Mouse (Mus musculus): Measurements from ENCODE around the gene Pou2f1.

Gene Pou2f1

GRCm38 (mm10) chr1:165882146-165882900, 120.2 kb downstream of the Pou2f1 start:
- no peak for DNase-seq (ENCODE audit: low read depth, low spot score)

DNA sequence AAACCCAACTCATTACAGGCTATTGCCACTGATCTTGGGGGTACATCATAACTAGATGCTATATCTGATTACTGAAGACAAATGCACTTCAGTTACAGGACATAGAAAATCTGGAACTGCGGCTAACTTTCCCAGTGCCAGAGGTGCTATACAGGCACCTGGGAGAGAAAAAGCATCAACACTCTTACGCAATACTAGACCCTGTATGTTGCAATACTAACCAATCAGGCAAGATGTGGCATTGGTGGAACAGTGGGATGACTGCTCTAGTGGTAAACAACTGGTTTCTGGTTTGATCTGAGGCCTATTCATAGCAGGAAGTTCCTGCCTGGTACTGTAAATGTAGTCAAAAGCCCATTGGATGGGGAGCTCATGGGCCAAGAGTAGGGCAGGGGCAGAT, 123.7 kb downstream of the Pou2f1 start:
- DNase-seq (ENCODE audit: low read depth, low spot score): no peak

DNA sequence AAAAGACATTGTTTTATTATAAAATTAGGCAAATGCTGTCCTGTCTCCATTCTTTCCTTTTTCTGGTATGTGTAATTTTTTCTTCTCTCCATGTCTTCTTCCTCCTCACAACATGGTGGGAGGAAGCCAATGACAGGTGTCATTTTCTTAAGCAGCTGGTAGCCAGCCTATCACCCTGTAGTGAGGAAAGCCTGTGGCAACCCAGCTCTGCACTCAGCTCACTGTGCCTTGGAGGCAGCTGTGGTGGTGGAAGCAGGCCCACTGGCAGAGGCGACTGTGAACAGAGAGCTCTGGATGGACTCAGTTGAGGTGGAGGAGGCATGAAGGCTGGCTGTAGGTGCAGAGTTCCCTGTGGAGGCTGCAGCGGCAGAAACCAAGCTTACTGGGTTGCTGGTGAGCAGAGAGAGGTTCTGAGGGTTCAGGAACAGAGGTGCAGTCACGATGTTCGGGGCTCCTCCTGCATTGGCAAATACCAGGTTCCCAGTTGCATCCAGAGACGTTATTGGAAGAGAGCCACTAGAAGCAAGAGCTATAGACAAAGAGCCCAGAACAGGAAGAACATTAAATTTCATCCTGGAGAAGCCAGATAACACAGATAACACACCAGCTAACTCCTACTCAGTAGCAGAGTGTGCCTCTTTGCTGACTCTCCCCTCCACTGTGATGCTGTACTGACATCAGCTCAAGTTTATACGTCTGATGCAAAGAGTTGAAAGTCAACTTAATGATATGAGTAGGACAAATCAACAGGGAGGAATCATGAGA, 126.8 kb downstream of the Pou2f1 start:
- no peak for DNase-seq (ENCODE audit: low read depth, low spot score)

- DNase-seq (ENCODE audit: low read depth, low spot score): no peak
Observed at GRCm38 (mm10) chr1:165874645-165875044, 127.8 kb downstream of the Pou2f1 start.

GRCm38 (mm10) chr1:165868659-165869058, 133.8 kb downstream of the Pou2f1 start:
- no peak for DNase-seq (ENCODE audit: low read depth, low spot score)

GRCm38 (mm10) chr1:165866630-165867280, 135.7 kb downstream of the Pou2f1 start:
- DNase-seq (ENCODE audit: low read depth, low spot score): no peak

DNA sequence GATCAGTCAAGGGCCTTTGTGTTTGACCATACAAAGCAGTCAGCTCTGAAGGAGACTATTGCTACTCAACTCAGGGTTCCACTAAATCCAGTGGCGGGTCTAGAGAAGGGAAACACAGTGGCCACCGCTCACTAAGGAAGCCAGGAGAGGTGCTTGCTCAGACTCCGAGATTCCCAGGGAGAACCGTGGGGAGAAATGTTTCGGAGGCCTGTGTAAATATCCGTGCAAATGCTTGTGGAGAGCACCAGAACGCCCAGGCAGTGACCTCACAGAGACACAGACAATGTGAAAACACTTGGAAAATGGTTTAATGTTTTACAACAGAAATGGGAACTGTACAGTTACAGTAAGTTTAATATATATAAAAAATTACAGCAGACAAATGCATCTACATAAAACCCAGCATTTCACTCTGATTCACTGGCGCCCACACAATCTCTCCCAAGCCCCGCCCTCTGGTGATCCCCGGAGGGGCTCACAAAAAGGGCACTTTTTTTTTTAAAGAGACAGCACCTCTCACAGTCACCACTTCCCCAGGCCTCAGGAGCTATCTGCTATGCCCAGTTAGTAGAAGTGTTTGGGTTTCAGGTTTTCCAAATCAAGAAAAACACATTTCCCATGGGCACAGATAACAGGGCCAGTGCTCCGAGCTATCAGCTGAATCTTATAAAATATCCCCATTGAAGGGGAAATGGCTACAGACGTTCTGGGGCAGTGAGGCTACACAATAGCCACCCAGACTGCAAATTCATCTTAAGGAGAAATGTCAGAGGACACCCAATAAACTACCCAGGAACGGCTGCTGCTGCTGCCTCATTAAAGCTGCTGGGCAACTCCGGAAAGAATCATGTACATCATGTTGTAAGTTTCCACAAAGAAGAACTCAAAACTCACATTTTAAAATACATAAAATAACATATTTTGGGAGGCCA, 137.3 kb downstream of the Pou2f1 start:
- DNase-seq (ENCODE audit: low read depth, low spot score): no peak

DNA sequence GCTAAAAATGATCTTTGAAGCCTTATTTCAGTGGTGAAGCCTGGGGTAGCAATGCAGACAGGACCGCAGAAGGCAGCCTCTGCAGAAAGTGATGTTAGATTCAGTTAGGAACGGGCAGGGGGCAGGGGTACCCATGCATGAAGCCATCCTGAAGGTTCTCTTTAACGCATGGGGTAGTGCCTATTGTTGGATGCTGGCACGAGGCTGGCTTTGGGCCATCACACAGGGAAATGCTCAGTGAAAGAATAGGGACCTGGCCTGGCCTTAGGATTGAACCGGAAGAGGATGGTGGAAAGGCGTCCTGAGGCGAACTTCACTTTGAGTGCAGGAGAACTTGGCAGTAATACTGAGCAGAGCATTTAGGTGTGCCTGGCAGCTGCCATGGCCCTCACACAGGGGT, 140.4 kb downstream of the Pou2f1 start:
- no peak for DNase-seq (ENCODE audit: low read depth, low spot score)

- DNase-seq (ENCODE audit: low read depth, low spot score): no peak
Observed at GRCm38 (mm10) chr1:165861235-165861609, 141.3 kb downstream of the Pou2f1 start.

GRCm38 (mm10) chr1:165860373-165861234, 141.9 kb downstream of the Pou2f1 start:
- no peak for DNase-seq (ENCODE audit: low read depth, low spot score)

- no peak for DNase-seq (ENCODE audit: low read depth, low spot score)
Observed at GRCm38 (mm10) chr1:165858356-165858755, 144.1 kb downstream of the Pou2f1 start.

DNA sequence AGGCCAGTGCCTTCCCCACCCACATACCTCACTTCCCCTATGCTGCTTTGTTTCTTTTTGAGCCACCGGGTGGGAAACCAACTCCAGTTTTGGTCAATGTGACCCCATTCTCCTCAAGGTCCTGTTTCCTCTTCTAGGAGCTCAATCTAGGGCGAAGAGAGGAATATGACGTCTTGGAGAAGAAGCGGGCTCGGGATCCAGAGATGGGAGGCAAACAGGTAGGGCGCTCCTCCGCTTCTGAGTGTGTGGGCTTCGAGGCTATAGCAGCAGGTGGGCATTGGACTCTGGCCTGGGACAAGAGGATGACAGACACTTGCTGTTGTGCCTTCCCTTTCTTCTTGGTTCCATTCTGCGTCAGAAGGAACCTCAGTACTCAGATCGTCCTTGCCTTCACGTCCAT, 145.2 kb downstream of the Pou2f1 start:
- no peak for DNase-seq (ENCODE audit: low read depth, low spot score)

DNA sequence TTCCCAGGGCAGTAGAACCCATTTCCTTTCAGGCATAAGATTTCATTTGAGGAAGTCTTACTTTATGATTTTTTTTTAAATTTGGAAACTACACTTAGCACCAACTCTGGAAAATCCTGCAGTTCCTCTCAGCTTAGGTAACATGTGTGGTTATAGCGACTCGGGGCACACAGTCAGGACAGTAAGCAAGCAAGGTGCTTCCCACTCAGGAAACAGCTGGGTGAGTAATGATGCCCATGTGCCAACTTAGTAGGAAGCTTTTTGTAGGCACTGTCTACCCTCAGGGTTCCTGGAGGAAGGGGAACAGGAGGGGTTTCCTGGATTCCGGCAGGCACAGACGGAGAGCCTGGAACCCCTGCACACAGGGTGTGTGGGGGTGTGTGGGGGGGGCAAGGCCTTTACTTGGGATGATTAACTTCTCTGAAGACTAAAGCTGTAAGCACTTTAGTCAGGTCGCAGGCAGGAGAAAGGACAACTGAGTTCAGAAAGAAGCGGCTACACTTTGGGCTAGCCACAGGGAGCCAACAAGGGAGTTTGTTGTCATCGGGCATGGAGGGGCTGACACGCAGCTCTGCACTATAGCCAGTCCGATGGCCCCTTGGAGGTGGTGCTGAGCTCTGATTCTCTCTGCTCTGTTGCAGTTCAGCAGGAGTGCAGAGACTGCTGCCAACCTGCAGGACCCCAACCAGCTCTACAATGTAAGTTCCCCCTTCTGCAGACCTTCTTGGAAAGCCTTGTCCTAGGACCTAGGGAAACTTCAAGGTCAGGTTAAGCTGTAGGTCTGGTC, 146.5 kb downstream of the Pou2f1 start:
- DNase-seq (ENCODE audit: low read depth, low spot score): no peak

GRCm38 (mm10) chr1:165853729-165854420, 148.6 kb downstream of the Pou2f1 start:
- DNase-seq (ENCODE audit: low read depth, low spot score): peak; percentile 48

DNA sequence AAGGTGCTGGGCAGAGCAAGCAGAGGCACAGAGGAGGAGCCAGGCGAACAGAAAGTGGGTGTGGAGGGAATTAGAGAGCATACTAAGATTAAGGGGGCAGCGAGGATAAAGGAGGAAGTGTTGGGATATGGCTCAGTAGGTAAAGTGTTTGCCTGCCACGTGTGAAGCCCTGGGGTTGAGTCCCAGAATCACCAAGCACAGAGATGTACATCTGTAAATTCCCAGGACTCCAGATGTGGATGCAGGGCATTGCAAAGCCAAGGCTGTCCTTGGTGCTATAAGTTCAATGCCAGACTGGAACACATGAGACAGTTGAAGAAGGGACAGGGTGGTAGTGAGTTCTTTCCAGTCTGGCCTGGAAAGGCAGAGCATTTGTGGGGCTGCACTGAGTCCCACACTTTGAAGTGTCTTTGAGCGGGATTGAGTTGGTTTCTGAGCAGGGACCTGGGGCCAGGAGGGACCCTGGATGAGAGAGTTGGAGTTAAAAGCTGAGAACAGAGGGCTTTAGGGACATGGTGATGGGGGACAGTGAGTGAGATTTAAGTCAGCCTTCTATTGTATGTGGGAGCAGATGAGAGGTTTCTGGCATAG, 149.3 kb downstream of the Pou2f1 start:
- no peak for DNase-seq (ENCODE audit: low read depth, low spot score)

DNA sequence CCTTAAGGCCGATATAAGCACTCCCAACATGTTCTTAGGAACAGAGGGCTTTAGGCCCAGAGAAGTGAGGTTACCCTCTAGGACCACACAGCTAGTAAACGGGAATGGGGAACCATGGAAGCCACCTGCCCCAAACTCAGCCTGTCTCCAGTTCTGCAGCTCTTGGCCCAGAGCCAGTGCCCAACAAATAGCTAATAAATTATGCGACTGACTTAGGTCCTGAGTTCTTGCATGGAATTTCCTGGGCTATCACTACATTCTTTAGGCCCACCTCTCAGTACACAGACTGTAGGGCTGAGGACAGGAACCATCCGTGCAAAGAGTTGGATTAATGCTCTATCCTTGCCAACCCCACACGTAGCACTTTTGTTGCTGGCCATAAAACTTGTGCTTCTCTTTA, 150.3 kb downstream of the Pou2f1 start:
- no peak for DNase-seq (ENCODE audit: low read depth, low spot score)

DNA sequence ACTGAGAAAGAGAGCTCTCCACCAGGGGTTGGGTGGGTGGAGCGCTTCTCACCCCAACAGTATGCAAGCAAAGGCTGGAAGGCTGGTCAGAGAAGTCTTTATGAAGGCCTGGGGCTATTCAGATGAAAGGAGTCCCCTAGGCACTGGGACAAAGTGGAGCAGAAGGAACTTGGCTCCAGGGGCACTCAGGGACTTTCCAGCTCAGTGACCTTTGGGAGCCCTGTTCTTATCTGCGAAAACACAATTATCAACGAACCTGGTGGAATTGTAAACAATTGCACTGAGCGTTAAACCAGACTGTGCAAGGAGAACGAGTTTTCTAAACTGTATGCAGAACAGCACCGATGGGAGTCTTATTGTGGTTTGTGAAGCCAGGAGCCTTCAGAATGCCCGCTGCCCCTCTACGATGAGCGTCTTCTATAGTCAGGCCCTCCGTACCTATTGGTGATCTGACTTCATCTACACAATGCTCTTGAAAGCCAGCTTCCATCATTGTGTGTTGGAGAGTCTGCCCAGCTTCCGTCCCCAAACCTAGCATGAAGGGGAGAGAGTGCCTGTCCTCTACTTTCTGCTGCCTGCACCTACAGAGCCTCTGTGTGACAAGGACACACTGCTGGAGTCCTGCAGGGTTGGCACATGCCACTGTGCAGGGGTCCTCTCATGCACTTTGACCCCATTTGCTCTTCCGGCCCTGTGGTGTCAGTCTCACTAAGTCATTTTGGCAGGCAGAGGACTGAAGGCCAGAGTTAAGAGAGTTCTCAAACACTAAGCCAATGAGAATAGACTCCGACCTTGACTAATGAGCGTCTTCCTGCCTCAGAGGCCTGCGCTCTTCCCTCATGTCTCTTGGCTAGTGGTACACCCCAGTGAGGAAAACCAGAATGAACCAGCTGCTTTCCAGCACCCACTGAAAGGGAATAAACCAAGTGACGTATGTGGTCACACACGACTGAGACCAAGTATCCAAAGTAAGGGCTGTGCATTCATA, 152.7 kb downstream of the Pou2f1 start:
- DNase-seq (ENCODE audit: low read depth, low spot score): no peak

GRCm38 (mm10) chr1:165848881-165849280, 153.6 kb downstream of the Pou2f1 start:
- no peak for DNase-seq (ENCODE audit: low read depth, low spot score)
